Mouse (Mus musculus) lung, adult 2 months (tissue): ENCODE results near the gene Zfp658.

Source experiments
- CTCF ChIP-seq: fragments of 200-500 bp; IDR thresholded peaks from 2 replicates; pipeline ENCODE4 v1.5.1; 2011; ENCODE audit warnings: mild to moderate bottlenecking, low read length, control low read depth; ENCODE audit not compliant: insufficient read depth
- POLR2A ChIP-seq: fragments of 200-500 bp; IDR thresholded peaks from 2 replicates; pipeline ENCODE4 v1.6.1; 2011; ENCODE audit warnings: low read depth, mild to moderate bottlenecking, control low read depth, low read length, borderline replicate concordance; ENCODE audit errors: extremely low read depth

DNA sequence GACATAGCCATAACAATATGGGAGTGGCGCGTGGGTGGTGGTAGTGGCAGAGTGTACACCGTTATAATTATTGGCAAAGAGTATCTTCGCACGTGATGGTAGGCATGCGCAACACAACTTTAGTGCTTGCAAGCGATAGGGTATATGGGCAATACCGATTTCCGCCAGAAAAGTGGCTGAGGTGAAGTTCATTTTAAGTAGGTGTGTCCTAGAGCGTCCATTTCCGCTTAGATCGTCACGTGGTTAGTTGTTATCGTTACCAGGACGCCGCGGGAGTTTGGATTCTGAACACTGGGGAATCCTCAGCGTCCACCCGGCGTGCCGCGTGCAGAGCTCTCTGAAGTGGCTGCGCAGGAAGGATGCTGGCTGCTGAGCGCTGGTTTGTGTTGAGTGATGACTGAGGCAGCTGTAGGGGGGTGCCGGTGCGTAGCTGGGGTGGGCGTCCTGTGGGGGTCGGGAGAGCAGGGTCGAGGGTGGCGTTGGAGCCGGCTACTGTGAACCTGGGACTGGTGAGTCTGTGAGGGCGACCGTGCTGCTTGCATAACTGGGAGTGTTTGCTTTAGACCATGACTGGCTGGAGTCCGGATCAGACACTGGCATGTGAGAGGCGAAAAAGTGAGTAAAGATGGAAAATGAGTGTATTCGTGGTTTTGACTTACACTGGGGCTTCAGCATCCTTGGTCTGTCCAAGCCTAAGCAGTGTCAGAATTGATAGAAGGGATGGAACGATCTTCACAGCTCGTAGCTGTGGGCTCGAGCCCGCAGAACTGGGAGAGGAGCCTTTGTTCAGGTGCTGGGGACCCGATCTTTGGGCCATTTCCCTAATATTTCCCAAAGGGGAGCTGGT lies 45.1 kb downstream of the Zfp658 start, which contains the start of gene Zfp819:
- TF ChIP-seq CTCF: no peak
- TF ChIP-seq POLR2A: no peak
